Mouse (Mus musculus): Measurements from ENCODE around the gene Ccdc28b.

DNA sequence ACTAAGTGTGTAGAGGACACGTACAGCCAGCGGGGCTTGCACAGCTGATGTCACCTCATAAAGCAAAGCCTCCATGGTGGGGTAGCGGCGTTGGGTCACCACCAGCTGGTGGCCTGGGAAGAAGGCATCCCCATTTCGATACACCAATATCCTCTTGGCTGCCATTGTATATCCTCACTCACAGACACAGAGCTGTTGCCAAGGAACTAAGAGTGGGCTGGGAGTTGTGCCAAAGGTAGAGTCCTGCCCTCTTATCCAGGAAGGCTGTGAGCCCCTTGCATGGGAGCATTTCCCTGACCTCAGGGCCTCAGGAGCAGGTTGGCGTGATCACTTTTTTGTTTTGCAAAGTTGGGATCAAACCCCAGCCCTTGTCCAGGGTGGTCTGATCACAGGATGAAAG lies 9.7 kb downstream of the Ccdc28b start, which contains the start of gene Dcdc2b:
- no peak for TF ChIP-seq CTCF (IDR thresholded peaks at IDR 0.05)
- 0 out of 2 replicates have a peak, but pooled peaks have one; percentile 8 for TF ChIP-seq POLR2A (IDR thresholded peaks at IDR 0.05; ENCODE audit: insufficient read depth, low read depth, low read length)

All from heart, adult 2 months (tissue).